Mouse (Mus musculus): Measurements from ENCODE around the gene Kcnq4.
A peak's percentile ranks its signal among the peaks of the same experiment; 100 is the strongest.

Kcnq4 gene

GRCm38 (mm10) chr4:120747941-120748866 is at the start of gene Kcnq4:
Gene Kcnq4 (minus strand): TSS chr4:120748612.
- no peak for DNase-seq

- DNase-seq: no peak
These were observed 48.3 kb upstream of the Kcnq4 start for GRCm38 (mm10) chr4:120796687-120797086.

DNA sequence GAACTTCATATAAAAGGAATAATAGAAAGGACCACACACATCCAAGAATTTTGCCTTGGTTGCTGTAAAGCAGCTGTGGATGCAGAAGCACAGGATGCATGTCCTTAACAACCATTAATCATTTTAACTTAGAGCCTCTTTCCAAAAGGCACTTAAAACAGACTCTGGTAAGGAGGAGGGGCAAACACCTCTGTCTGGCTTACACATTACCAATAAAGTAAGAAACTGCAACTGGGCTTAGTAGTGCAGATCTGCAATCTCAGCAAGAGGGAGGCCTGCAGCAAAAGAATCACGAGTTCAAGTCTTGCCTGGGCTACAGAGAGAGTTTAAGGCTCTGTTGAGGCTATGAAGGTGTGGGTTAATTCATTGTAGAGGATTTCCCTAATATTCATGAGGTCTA is 47.2 kb upstream of the Kcnq4 start:
- DNase-seq: no peak

DNA sequence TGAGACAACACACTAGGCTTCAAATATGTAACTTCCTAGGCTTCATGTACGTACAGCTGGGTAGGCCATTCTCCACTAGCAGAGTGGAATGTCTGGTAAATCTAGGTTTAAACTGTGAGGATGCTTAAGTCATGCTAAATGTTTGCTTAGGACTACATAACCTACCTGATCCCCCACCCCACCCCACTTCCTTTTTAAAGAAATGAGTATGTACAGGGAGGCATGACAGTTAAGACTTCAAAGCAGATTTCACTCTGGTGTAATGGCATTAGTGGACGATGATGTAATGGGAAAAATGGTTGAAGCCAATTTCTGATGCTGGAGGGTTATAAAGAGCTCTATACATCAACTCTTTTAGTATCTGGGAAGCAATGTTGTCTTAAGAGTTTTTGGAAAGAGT is 44.5 kb upstream of the Kcnq4 start:
- no peak for DNase-seq

- no peak for DNase-seq
These were observed 41.6 kb upstream of the Kcnq4 start for GRCm38 (mm10) chr4:120790027-120790426.

- no peak for DNase-seq
These were observed 7.4 kb upstream of the Kcnq4 start for GRCm38 (mm10) chr4:120755801-120756200.

GRCm38 (mm10) chr4:120755299-120755698 is 6.9 kb upstream of the Kcnq4 start:
- peak; percentile 71 for DNase-seq

GRCm38 (mm10) chr4:120749601-120750000 is 1.2 kb upstream of the Kcnq4 start:
- DNase-seq: no peak

GRCm38 (mm10) chr4:120747243-120747792 is 1.1 kb downstream of the Kcnq4 start:
- peak; percentile 28 for DNase-seq

DNA sequence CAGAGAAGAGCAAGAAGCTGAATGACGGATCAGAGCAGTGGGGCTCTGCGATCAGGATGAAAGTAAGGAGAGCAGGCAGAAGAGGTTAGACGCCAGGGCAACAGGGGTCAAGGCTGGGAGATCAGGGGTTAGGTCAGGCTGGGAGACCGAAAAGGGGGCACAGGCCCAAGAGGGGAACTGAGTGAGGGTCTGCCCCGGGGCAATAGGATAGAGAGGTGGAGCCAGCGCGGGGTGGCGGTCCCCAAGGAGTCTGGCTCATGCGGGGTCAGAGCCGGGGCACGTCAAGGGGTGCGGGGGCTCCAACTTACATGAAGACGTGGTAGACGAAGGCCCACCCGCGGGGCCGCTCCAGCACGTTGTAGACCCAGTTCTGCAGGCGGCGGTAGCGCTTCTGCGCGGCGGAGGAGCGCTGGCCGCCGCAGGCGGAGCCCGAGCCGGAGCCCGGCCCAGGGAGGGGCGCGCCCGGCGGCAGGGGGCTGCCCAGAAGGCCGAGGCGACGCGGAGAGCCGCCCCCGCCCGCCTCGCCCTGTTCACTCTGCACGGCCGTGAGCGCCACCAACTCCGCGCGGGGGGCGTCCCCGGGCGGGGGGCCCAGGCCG is 1.8 kb downstream of the Kcnq4 start:
- no peak for DNase-seq

- DNase-seq: no peak
These were observed 2.5 kb downstream of the Kcnq4 start for GRCm38 (mm10) chr4:120745731-120746551.

- DNase-seq: no peak
These were observed 4.8 kb downstream of the Kcnq4 start for GRCm38 (mm10) chr4:120743636-120744035.

- DNase-seq: no peak
These were observed 7.1 kb downstream of the Kcnq4 start for GRCm38 (mm10) chr4:120741303-120741702.

DNA sequence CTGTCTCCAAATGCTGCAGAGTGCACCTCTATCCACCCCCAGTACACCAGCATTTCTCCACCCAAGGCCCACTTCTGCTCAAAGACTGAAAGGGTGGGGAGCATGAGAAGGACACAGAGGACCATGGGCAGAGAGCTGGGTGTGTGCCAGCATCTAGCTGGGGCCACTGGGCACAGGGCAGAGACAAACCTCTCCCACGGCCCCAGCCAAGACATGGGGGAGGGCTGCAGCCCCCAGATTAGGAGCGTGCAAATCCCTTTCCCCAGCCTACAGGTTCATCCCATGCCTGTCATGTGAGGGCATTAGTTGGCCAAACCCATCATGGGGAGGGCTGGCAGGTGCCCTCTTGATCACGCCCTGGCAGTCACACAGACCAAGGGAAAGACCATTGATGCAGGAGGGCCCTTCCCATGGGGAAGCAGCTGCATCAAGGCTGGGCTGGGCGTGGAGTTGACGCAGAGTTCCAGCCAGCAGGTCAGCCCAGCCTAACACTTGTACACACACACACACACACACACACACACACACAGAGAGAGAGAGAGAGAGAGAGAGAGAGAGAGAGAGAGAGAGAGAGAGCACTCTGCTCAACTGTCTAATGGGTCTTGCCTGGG is 14.3 kb downstream of the Kcnq4 start:
- no peak for DNase-seq

- DNase-seq: no peak
These were observed 15.7 kb downstream of the Kcnq4 start for GRCm38 (mm10) chr4:120732737-120733136.

DNA sequence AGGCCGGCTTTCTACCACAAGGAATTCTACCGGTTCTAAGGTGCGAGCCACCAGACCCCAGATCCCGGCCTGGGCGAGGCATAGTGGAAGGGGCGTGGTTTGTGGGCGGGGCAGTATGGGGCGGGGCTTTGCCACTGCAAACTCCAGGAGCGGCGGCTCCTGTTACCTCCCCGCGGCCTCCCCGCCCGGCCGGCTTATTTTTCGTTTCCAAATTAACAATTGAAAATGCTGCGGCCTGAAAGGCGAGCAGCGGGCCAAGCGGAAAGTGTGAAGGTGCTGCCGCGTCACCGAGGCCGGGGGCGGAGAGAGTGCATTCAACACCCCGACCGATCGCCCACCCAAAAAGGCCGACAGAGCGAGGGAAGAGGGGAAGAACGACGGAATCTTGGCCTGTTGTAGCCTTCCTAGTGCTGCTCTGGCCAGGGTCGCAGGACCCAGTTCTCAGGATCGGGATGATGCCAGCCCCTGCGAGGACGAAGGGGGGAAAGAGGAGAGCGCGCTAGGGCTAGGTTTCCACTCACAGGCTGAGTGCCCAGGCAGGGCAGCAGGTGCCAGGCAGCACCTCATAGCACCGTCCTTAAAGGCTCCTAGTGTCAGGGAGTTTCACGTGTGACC is 17.3 kb downstream of the Kcnq4 start:
- peak; percentile 55 for DNase-seq

DNA sequence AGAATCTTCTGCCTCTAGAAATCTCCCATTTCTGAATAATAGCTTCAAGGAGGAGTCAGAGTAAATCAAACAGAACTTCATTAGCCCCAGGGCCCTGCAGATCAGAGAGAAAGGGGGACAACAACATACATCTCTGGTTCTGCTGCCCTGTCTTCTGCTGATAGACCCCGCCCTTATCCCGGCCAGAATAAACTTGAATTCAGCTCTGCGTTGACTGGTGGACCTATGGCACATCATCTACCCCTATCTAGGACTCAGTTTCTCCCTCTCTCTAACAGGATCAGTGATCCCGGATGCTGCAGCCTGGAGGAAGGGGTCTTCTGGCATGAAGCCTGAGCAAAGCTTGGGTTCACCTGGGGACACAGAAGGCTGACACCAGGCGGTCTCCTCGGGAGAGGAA is 17.8 kb downstream of the Kcnq4 start:
- no peak for DNase-seq

DNA sequence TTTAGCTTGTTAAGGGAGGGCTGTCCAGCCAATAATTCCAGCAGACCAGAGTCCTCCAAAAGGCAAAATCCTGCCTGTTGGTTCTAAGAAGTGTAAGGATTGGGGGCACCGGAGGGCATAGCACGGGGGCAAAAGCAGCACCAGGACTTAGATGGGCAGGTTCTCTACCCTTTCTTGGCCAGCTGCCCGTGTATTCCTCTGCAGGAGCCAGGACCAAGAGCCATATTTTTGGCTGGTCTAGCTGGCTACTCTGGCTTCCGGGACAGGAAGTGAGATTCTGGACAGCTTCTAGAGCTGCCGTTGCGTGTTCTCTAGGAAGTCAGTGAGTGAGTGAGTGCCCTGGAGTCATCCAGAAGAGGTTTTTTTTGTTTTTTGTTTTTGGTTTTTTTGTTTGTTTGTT is 18.3 kb downstream of the Kcnq4 start:
- peak; percentile 23 for DNase-seq

DNA sequence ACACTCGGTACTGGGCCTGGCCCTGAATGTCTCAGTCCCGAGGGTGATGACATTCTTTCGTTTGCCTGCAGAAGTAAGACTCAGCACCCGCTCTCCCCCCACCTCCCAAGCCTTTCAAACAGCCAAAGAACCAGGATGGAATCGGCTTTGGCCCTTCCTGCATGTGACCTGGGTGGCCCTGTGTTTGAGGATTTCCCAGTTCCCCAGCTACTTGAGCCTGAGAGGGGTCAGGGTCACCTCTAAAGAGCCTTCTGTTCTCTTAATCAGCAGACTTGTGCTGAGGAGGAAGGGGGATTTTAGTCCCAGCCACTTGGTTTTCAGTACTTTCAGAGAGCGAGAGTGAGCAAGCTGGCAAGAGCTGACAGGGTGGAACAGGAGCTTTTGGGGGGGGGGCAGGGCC is 19.0 kb downstream of the Kcnq4 start:
- no peak for DNase-seq

DNA sequence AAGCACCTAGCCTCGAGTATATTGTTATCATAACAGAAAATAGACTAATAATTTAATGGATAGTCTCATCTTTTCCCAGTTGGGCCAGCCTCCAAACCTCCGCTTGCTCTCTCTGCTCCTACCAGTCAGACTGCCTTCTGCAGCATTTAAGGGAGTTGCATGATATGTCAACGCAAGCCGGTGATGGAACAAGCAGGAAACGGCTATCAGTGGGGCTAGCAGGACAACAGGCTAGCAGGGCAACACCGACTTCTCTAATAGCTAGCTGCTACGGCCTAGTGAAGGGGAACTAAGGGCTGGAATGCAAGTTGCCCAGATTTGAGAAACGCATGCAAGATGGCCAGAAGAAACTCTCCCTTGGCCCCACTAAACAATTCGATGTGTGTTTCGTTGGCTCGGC is 20.6 kb downstream of the Kcnq4 start:
- DNase-seq: no peak

- no peak for DNase-seq
These were observed 22.2 kb downstream of the Kcnq4 start for GRCm38 (mm10) chr4:120726174-120726573.

GRCm38 (mm10) chr4:120725516-120726090 is 22.8 kb downstream of the Kcnq4 start:
- DNase-seq: no peak

Measured in kidney, adult 18-20 months (tissue).